Mouse (Mus musculus): ENCODE measurements around the gene Ormdl2.
"Not testable (repeated sequence)": the region's sequence is repeated elsewhere in the genome, so short reads cannot be mapped to it uniquely, and the experiment has no call there.

Gene Ormdl2

GRCm38 (mm10) chr10:128821358-128822056, at the start of gene Ormdl2:
Ormdl2 (minus strand) TSS chr10:128821645.
- DNase-seq (ENCODE audit: low read depth, low spot score), result peak; percentile 98

- no peak for DNase-seq (ENCODE audit: low read depth, low spot score)
These were observed 48.9 kb upstream of the Ormdl2 start for GRCm38 (mm10) chr10:128870341-128870740.

- DNase-seq (ENCODE audit: low read depth, low spot score), result no peak
These were observed 45.1 kb upstream of the Ormdl2 start for GRCm38 (mm10) chr10:128866518-128866917.

- no peak for DNase-seq (ENCODE audit: low read depth, low spot score)
These were observed 44.6 kb upstream of the Ormdl2 start for GRCm38 (mm10) chr10:128866042-128866441.

DNA sequence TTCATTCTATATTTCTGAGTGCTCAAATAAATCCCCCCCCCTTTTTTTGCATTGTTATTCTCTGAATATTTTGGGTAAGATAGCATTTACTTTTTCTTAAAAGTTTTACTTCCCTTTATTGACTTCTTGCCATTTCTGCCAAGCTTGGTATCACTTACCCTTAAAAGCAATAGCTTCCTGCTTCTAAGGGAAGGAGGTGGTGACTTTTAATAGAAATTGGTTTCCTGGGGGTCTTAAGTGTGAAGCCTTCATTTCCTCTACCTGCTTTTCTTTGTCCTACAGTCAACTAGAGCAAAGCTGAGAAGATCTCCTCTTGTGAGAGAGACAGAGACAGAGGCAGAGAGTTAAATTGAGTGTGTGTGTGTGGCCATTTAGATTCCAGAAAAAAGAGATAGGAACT, 39.7 kb upstream of the Ormdl2 start:
- DNase-seq (ENCODE audit: low read depth, low spot score), result no peak

DNA sequence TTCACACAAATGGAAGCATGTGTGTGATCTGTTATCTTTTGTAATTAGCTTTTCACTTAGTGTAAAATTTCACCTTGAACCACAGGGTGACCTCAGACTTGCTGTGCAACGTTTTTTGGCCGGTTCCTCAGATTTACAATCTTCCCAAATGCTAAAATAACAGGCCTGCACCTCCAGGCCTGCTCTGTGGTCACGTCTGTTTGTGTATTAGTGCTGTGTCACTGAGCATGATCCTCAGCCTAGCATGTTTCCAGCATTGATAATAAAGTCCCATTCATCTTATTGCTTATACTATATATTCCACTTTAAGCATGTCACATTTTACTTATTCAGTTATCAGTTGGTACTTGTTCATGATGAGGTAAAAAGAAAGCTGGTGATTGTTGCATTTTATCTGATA, 28.9 kb upstream of the Ormdl2 start:
- DNase-seq (ENCODE audit: low read depth, low spot score), result no peak

GRCm38 (mm10) chr10:128848426-128848825, 27.0 kb upstream of the Ormdl2 start:
- DNase-seq (ENCODE audit: low read depth, low spot score), result no peak

DNA sequence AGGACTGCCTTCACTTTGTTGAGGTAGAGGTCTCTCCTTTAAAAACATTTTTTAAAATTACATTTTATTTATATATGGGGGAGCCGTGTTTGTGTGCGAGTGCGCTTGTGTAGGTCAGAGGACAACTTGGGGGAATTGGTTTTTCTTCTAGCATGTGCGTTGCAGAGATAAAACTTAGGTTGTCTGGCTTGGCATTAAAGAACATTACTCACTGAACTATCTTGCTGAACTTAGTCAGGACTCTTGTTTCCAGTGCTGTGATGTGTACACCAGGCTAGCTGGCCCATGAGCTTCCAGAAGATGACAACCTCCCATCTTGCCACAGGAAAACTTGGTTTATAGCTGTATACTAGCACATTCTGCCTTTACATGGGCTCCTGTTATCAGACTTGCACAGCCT, 25.2 kb upstream of the Ormdl2 start:
- no peak for DNase-seq (ENCODE audit: low read depth, low spot score)

DNA sequence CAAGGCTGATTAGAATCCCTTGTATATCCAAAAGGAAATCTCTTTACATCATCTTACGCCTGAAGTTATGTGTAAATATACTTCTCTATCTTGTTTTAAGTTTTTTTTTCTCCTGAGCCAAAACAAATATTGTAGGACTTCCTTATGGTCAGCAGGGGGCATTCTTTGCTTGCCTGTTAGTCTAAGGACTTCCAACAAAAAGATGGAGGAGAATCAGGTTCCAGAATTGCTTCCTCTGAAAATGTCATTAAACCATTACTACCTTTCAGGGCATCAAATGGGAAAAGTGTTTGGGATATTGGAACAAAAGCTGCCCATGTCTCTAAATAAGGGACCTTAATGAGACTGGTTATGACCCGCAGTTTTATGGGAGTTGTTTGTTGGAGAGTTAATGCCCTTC, 24.1 kb upstream of the Ormdl2 start:
- peak; percentile 3 for DNase-seq (ENCODE audit: low read depth, low spot score)

- no peak for DNase-seq (ENCODE audit: low read depth, low spot score)
These were observed 21.8 kb upstream of the Ormdl2 start for GRCm38 (mm10) chr10:128843260-128843659.

DNA sequence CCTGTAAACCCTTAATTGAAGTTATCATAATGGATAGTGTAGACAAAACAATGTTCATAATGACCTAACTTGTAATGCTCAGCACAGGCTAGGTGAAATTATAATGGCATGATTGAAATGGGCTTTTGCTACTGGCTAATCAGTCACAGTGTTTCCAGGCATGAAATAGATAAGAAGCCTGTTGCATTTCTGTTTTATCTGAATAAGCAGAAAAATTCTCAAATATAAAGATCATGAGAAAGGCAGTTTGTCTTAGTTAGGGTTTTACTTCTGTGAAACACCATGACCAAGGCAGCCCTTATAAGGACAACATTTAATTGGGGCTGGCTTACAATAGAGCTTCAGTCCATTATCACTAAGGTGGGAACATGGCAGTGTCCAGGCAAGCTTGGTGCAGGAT, 19.2 kb upstream of the Ormdl2 start:
- no peak for DNase-seq (ENCODE audit: low read depth, low spot score)

- no peak for DNase-seq (ENCODE audit: low read depth, low spot score)
These were observed 18.0 kb upstream of the Ormdl2 start for GRCm38 (mm10) chr10:128839434-128839833.

- no peak for DNase-seq (ENCODE audit: low read depth, low spot score)
These were observed 16.0 kb upstream of the Ormdl2 start for GRCm38 (mm10) chr10:128837400-128837799.

DNA sequence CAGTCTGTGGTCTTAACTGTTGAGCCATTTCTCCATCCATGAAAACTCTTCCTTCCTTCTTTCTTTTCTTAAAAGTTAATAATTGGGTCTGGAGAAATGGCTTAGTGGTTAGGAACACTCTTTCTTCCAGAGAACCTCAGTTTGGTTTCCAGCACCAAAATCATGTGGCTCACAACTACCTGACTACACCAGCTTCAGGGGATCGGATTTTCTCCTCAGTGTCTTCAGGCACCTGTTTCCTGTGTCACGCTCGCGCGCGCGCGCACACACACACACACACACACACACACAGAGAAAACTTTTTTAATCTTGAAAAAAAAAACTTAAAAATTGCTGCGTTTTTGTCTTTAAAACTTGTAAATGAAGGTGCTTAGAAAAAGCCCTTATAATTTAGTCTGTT, 2.4 kb upstream of the Ormdl2 start:
- no peak for DNase-seq (ENCODE audit: low read depth, low spot score)

DNA sequence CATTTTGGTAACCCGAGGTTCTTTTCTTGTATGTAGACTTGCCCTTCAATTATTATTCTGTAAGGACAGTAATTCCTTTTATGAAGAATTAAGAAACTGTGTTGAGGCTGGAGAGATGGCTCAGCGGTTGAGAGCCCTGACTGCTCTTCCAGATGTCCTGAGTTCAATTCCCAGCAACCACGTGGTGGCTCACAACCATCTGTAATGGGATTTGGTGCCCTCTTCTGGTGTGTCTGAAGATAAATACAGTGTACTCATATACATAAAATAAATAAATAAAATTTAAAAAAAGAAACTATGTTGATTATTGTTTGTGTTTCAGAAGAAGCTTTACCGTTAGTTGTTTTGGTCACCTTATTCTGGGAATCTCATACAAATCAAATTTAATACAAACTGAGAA, 1.6 kb upstream of the Ormdl2 start:
- not testable (repeated sequence) for DNase-seq (ENCODE audit: low read depth, low spot score)

DNA sequence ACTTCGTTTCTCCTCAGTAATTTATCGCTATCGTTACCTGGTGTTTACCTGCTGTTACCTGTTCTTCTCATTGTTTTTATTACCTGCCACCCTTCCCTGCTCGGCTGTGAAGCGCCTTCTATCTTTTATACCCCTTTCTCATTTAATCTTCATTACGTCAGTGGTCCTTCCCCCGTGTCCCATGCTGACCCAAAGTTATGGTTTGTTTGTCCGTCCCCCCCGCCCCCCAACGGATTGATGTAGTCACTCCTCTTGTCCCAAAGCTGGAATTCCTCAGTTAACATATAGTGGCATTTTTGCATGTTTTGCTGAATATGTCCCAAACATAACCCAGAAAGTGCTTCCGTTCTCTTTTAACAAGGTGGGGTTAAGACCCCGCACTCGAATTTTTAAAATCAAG, 690 bp upstream of the Ormdl2 start:
- no peak for DNase-seq (ENCODE audit: low read depth, low spot score)

DNA sequence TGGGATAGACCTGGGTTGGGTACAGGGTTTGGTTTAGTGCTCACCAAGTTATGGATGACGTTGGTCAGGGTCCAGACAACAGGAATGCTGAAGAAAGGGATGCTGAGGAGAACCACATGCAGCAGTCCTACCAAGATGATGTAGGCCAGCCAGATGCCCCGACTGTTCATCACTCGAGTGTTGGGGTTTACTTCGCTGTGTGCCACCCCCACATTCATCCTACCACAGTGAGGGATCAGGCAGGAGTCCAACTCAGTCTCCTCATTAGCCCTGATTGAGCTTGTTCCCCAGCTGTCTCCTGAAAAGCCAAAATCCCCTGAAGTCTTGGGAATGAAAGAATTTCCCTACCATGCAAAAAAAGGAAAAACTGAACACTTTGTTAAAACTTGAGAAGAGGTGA, 1.2 kb downstream of the Ormdl2 start:
- DNase-seq (ENCODE audit: low read depth, low spot score), result no peak

DNA sequence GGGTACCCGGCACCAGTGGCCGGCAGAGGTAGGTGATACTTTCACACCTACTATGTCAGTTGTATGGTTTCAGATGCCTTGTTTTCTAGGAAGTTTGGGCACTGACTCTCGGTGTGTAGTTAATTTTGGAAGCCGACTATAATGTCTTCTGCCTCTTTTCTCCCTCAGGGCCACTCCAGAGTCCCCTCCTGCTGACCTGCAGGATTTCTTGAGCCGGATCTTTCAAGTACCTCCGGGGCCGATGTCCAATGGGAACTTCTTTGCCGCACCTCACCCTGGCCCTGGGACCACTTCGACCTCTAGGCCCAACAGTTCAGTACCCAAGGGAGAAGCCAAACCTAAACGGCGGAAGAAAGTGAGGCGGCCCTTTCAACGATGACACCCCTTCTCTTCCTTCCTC, 4.4 kb downstream of the Ormdl2 start, which contains the start of gene Sarnp:
TSS of gene Sarnp (plus strand) at position 301 of the 400 bp plus-strand sequence.
- DNase-seq (ENCODE audit: low read depth, low spot score), result no peak

GRCm38 (mm10) chr10:128807018-128807417, 14.4 kb downstream of the Ormdl2 start:
- no peak for DNase-seq (ENCODE audit: low read depth, low spot score)

GRCm38 (mm10) chr10:128806086-128806485, 15.4 kb downstream of the Ormdl2 start:
- no peak for DNase-seq (ENCODE audit: low read depth, low spot score)

DNA sequence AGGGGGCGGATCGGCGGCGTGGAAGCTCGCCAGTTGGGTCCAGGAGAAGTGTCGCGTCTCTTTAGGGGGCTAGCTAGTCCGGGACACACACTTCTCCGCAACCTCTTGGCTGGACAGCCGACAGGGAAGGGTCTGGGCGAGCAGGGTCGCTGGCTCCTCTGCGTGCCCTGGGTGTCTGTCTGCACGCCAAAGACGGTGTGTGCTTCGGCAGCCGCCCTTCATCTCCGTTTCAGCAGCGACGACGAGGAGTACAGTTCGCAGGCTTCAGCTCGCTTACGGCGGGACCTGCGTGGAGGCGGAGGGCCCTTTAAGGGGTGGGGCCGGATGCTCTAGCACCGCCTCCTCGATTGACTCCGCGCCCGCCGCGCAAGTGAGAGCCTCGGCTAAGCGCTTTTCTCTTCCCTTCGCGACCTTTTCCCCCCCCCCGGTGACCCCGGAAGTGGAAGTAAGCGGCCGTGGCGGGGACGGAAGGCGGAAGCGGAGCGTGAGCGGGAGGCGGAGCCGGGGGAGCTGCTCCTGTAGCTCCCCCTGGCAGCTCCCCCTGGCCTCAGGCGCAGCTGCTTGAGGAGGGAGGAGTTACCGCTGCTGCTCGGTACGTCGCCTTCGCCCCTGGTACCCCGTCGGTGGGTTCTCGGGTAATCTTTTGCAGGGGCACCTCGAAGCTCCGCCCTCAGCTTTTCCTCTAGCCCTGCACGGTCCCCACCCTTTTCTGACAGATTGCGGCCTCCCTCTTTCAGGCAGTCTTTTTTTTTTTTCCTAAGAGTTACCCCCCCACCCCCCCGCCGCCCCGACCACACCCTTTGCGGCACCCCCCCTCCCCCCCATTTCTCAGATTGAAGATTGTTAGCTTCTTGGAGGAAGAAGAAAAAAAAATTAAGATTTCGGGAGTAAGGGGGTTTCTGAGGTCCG, 16.1 kb downstream of the Ormdl2 start:
- peak; percentile 97 for DNase-seq (ENCODE audit: low read depth, low spot score)

DNA sequence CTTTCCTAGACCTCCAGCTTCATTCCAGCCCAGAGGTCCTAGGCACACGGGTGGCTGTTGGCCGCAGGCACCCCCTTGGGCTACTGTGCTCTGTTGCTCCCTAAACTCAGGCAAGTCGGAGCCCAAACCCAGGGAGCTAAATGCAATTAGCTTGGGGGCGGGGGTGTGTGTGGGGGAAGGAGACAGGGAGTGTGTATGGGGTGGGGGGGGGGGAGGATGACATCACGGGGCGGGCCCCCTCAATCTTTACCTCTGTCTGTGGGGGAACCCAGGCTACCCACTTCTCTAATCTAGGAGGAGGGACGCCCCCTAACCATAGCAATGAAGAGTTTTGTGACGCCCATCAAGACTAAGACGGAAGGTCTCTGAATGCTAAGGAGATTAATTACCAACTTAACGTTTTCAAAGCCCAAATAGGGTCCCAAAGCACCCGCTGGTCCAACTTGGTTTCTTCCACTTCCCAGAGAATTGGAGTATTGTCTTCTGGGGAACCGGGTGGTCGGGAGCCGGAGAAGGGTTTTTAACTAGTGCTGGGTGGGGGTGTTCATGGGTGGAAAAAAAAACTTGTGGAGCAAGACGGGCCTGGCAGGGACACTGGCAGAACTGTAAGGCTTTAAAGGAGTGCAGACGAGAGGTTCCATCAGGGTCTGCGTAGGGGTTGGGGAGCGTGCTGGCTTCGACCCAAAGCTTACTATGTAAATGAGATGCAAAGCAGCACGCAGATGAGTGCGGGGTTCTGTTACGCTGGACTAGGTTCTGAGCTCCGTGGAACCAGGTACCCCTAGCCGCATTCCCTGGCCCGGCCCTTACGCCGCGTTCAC, 17.0 kb downstream of the Ormdl2 start, which contains the start of gene Tmem198b:
TSS of gene Tmem198b (minus strand) at position 100 of the 821 bp plus-strand sequence.
- peak; percentile 80 for DNase-seq (ENCODE audit: low read depth, low spot score)

Data from brain, embryonic 18.5 days (tissue).